Mouse (Mus musculus): ENCODE data around the gene Scn11a. TPM values are rescaled to one million over a fixed set of nuclear protein-coding genes. Genes with fewer than 3 reads are reported as not detected.

Scn11a gene
- polyA plus RNA-seq (2012; rRNA removed) = 0.31 and 0.40 TPM in 2 replicates

DNA sequence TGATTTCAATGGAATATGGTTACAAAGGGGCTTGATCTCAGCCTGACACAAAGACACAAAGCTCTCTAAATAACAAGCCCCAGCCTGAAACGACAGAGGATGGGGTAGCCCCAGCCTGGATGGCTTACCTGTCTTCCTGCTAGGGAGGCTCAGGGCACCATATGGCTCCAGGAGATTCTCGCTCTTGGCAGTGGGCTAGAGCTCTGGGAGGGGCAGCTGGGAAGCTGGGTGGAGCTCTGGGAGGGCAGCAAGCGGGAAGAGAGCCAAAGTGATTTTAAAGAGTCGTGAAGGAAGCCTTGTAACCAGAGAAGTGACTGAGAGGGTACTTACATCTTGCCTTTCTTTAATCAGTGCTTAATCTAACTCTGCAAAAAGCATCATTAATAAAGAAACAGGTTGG is at the start of gene Scn11a:
Gene Scn11a, minus strand, starts transcription at position 160 of the 400 bp plus-strand sequence.

DNA sequence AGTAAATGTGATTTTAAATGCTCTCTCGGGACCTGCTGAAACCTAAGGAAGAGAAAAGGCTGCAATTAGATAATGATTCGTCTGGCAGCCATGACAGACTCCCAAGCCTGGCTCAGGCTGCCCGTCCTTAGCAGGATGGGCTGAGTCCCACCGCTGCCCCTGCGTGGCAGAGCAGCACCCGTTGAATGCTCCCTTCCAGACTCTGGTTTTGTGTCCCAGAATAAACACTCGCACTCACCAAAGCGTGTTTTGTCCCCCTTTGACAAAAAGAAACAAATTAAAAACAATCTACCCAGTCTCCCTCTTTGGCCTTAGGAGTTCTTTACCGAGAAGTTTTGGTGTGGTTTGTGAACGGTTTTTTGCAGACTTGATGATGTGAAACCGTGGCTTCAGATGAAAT is 106.0 kb downstream of the Scn11a start, which contains the start of gene Scn10a:
Gene Scn10a, minus strand, starts transcription at position 101 of the 400 bp plus-strand sequence.

Other genes with a start within 250 kb of the Scn11a start
- gene Scn5a, start 246.4 kb downstream of the Scn11a start, polyA plus RNA-seq (2012; rRNA removed) = 1.7 and 2.3 TPM in 2 replicates
- gene Scn10a, start 106.1 kb downstream of the Scn11a start, polyA plus RNA-seq (2012; rRNA removed) = 0.42 and 0.67 TPM in 2 replicates
- 66.8 and 74.7 TPM in 2 replicates for gene Wdr48, start 69.4 kb upstream of the Scn11a start, polyA plus RNA-seq (2012; rRNA removed)
- gene Gorasp1, start 112.1 kb upstream of the Scn11a start, polyA plus RNA-seq (2012; rRNA removed) = 13.2 and 16.4 TPM in 2 replicates
- 0.42 and 0.47 TPM in 2 replicates for gene Ttc21a, start 112.2 kb upstream of the Scn11a start, polyA plus RNA-seq (2012; rRNA removed)
- 4.1 and 4.9 TPM in 2 replicates for gene Csrnp1, start 159.2 kb upstream of the Scn11a start, polyA plus RNA-seq (2012; rRNA removed)
- gene Xirp1, start 198.1 kb upstream of the Scn11a start, polyA plus RNA-seq (2012; rRNA removed) = 0.37 and 0.86 TPM in 2 replicates
- 2.8 and 4.7 TPM in 2 replicates for gene Cx3cr1, start 244.4 kb upstream of the Scn11a start, polyA plus RNA-seq (2012; rRNA removed)

Data from central nervous system, embryonic 11.5 days (tissue).